Mouse (Mus musculus): Measurements from ENCODE around the gene Hist1h1e. TPM values are rescaled to one million over a fixed set of nuclear protein-coding genes. Genes with fewer than 3 reads are reported as not detected.
"Not testable (repeated sequence)": the region's sequence is repeated elsewhere in the genome, so short reads cannot be mapped to it uniquely, and the experiment has no call there.

The Hist1h1e gene
- polyA plus RNA-seq, 1 experiment from 2014 or later: 12.8 TPM

DNA sequence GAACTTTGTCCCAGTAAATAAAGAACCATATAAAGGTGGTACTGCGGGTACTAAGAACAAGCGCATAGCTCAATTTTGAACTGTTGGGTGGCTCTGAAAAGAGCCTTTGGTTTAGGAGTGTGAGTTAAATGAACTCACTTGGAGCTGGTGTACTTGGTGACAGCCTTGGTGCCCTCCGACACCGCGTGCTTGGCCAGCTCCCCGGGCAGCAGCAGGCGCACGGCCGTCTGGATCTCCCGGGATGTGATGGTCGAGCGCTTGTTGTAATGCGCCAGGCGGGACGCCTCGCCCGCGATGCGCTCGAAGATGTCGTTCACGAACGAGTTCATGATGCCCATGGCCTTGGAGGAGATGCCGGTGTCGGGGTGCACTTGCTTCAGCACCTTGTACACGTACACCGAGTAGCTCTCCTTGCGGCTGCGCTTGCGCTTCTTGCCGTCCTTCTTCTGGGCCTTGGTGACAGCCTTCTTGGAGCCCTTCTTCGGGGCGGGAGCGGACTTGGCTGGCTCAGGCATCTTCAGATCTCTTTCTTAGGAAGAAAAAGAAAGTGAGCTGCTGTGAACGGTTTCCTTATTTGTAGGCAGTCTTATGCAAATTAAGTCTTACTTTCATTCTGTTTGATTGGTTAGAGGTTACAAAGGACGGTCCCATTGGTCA, 36.8 kb downstream of the Hist1h1e start:
- not testable (repeated sequence) for H3K36me3 ChIP-seq (ENCODE audit: control insufficient read depth, insufficient read depth, low read length); H3K9me3 ChIP-seq (ENCODE audit: control insufficient read depth, low read length); H3K27me3 ChIP-seq (replicated peaks; ENCODE audit: control insufficient read depth, insufficient read depth, low read length)
- under 1% methylated on average over 10 of the region's 36 CpGs for WGBS
- Histone ChIP-seq H3K9ac (ENCODE audit: low read depth, low read length) (peak overlapping the region; percentile 77), H3K4me1 (ENCODE audit: control insufficient read depth, insufficient read depth, low read length) (peaks cover 27% of the 10 kb centered on the region; the same call in 1 of the 2 replicates), H3K4me3 (ENCODE audit: low read depth, low read length) (peak overlapping the region; percentile 45), H3K4me2 (ENCODE audit: low read depth, low read length) (peak overlapping the region; percentile 65), H3K27ac (replicated peaks; ENCODE audit: low read depth, low read length) (peak overlapping the region; percentile 96)
- DNase-seq (ENCODE audit: low spot score): peak; percentile 97
- peak; percentile 89 for ATAC-seq (ENCODE audit: low read depth)

DNA sequence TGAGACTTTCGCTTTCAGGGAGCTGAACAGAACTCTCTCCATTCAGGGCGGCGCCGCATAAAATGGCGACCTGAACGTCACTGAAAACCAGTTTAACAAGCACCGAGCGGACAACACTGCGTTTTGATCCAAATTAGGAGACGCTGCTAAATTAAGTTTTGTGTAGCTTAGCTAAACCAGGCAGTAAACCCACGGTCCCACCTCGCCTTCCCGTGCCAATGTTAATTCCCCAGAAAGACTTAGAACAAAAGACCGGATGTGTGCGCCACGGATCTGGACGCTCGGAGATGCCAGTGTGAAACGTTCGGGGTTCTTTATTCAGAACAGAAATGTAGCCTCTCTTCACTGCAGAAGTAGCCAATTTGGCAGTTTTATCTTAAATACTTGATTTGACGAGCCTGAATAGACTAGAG, 37.3 kb downstream of the Hist1h1e start:
- DNase-seq (ENCODE audit: low spot score) (peak; percentile 86), ATAC-seq (ENCODE audit: low read depth) (no peak)
- WGBS: under 1% methylated on average over 21 of the region's 21 CpGs
- Histone ChIP-seq H3K36me3 (ENCODE audit: control insufficient read depth, insufficient read depth, low read length) (no peaks in the 10 kb centered on the region), H3K9me3 (ENCODE audit: control insufficient read depth, low read length) (no peaks in the 10 kb centered on the region), H3K9ac (ENCODE audit: low read depth, low read length) (peak overlapping the region; percentile 77), H3K27ac (replicated peaks; ENCODE audit: low read depth, low read length) (peak overlapping the region; percentile 96), H3K4me2 (ENCODE audit: low read depth, low read length) (peak overlapping the region; percentile 65), H3K4me3 (ENCODE audit: low read depth, low read length) (peak overlapping the region; percentile 45), H3K27me3 (replicated peaks; ENCODE audit: control insufficient read depth, insufficient read depth, low read length) (no peaks in the 10 kb centered on the region), H3K4me1 (ENCODE audit: control insufficient read depth, insufficient read depth, low read length) (peaks cover 27% of the 10 kb centered on the region; the same call in 1 of the 2 replicates)

DNA sequence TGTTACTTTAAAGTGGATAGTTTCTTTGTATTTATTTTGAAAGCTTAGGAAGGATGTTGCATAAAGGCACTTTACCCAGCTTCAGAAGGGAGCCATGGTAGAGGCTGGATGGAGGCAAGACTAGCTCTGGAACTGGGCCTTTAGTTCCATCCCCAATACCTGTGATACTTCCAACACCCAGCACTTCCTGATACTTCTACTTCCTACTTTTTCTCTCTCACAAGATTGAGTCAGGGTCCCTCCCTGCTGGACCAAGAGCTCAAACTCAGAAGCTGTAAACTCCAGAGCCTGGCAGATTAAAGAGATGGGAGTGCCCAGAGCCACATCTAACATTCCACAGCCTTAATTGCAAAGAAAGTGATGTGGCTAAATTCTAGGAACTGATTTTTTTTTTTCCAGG, 38.0 kb downstream of the Hist1h1e start:
- H3K4me2 ChIP-seq (ENCODE audit: low read depth, low read length): peak overlapping the region; percentile 65
- peak overlapping the region; percentile 96 for H3K27ac ChIP-seq (replicated peaks; ENCODE audit: low read depth, low read length)
- no peaks in the 10 kb centered on the region for H3K36me3 ChIP-seq (ENCODE audit: control insufficient read depth, insufficient read depth, low read length)
- H3K27me3 ChIP-seq (replicated peaks; ENCODE audit: control insufficient read depth, insufficient read depth, low read length): no peaks in the 10 kb centered on the region
- DNase-seq (ENCODE audit: low spot score) (peak; percentile 34), ATAC-seq (ENCODE audit: low read depth) (no peak)
- peak overlapping the region; percentile 77 for H3K9ac ChIP-seq (ENCODE audit: low read depth, low read length)
- H3K4me3 ChIP-seq (ENCODE audit: low read depth, low read length): peak overlapping the region; percentile 45
- peaks cover 27% of the 10 kb centered on the region; the same call in 1 of the 2 replicates for H3K4me1 ChIP-seq (ENCODE audit: control insufficient read depth, insufficient read depth, low read length)
- H3K9me3 ChIP-seq (ENCODE audit: control insufficient read depth, low read length): no peaks in the 10 kb centered on the region

DNA sequence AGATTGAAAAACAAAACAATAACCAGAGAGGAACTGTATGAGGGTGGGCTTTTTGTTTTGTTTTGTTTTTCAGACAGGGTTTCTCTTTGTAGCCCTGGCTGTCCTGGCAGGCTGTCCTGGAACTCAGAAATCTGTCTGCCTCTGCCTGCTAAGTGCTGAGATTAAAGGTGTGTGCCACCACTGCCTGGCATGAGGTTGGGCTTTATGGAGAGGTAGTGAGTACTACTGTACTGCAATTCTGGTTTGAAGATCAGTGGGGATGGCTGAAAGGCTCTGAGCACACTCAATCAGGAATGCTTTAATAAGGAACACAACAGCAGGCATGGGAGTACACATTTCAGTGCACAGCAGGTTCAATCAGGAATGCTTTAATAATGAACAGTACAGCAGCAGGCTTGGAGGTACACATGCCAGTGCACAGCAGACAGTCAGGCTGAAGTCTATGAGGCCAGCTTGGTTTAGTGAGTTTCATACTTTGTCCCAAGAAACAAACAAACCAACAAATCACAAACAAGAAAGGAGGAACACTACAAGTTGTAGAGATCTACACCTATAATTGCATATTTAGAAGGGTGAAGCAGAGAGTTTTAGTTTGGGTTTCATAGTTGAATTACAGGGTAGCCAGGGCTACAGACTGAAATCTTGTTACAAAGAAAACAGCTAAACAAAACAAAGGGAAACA, 38.8 kb downstream of the Hist1h1e start:
- Histone ChIP-seq H3K4me3 (ENCODE audit: low read depth, low read length) (no peak overlapping the region), H3K9me3 (ENCODE audit: control insufficient read depth, low read length) (no peaks in the 10 kb centered on the region), H3K4me2 (ENCODE audit: low read depth, low read length) (peak overlapping the region; percentile 83; the same call in 1 of the 2 replicates), H3K9ac (ENCODE audit: low read depth, low read length) (peak overlapping the region; percentile 8; the same call in 1 of the 2 replicates), H3K4me1 (ENCODE audit: control insufficient read depth, insufficient read depth, low read length) (peaks cover 27% of the 10 kb centered on the region; the same call in 1 of the 2 replicates), H3K27me3 (replicated peaks; ENCODE audit: control insufficient read depth, insufficient read depth, low read length) (no peaks in the 10 kb centered on the region), H3K27ac (replicated peaks; ENCODE audit: low read depth, low read length) (peak overlapping the region; percentile 96), H3K36me3 (ENCODE audit: control insufficient read depth, insufficient read depth, low read length) (no peaks in the 10 kb centered on the region)
- ATAC-seq (ENCODE audit: low read depth) (no peak), DNase-seq (ENCODE audit: low spot score) (no peak)

DNA sequence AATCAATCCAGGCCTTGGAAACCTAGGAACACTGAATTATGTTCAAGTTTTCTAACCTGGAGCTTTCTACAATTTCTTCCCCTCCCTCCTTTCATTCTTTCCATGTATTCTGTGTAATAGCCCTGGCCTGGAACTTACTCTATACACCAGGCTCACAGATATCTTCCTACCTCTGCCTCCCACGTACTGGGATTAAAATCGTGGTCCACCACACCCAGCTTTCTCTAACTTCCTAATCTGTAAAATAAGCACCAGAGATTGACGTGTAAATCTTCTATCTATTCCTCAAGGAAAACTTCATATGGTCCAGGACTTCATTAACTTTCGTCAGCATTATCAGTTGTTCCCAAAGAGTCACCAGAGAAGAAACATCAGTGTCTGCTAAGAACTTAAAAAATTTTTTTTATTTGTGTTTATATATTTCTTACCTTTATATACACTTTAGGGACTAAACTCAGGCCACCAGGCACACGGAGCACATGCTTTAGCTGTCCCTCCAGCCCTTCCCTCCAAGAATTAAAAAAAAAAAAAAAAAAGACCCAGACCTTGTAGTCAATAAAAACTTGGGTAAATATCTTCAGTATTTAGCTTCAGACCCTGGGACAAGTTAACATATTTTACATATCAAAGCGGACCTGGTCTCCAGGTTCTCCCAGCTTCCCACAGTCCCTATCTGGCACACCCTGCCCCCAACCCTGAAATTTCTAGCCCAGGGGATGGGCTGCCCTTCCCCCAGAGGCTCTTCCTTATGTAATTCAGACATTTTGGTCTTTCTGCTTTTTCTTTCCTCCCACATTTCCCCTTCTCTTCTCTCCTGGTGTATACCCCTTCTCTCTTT, 39.9 kb downstream of the Hist1h1e start:
- Histone ChIP-seq H3K36me3 (ENCODE audit: control insufficient read depth, insufficient read depth, low read length) (no peaks in the 10 kb centered on the region), H3K4me1 (ENCODE audit: control insufficient read depth, insufficient read depth, low read length) (peaks cover 27% of the 10 kb centered on the region; the same call in 1 of the 2 replicates), H3K9me3 (ENCODE audit: control insufficient read depth, low read length) (no peaks in the 10 kb centered on the region), H3K27ac (replicated peaks; ENCODE audit: low read depth, low read length) (peak overlapping the region; percentile 96), H3K4me3 (ENCODE audit: low read depth, low read length) (peak overlapping the region; percentile 45), H3K4me2 (ENCODE audit: low read depth, low read length) (peak overlapping the region; percentile 83), H3K27me3 (replicated peaks; ENCODE audit: control insufficient read depth, insufficient read depth, low read length) (no peaks in the 10 kb centered on the region), H3K9ac (ENCODE audit: low read depth, low read length) (peak overlapping the region; percentile 76)
- no peak for ATAC-seq (ENCODE audit: low read depth)
- no peak for DNase-seq (ENCODE audit: low spot score)
- 4% methylated on average over 6 of the region's 6 CpGs for WGBS

DNA sequence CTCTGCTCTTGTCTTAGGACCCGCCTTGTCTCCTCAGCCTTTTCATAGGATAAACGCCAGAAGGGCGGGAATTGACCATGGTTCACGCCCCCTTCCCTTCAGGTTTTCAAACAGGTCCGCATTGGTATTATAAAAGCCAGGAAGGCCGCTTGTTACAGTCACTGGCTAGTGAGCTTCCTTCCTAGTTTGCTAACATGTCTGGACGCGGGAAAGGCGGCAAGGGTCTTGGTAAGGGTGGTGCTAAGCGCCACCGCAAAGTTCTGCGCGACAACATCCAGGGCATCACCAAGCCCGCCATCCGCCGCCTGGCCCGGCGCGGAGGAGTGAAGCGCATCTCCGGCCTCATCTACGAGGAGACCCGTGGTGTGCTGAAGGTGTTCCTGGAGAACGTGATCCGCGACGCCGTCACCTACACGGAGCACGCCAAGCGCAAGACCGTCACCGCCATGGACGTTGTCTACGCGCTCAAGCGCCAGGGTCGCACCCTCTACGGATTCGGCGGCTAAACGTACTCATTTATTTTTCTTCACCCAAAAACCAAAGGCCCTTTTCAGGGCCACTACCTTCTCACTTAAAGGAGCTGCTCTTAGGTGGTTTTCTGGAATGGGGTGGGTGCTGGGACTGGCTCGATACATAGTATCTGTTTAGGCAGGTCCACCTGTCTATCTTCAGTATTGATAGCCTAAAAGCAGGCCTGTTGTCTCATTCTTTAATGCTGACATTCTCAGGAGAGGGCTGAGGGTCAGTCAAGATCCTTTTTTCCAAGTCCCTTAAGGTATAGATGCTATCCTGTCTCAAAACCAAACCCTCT, 40.7 kb downstream of the Hist1h1e start, which contains the start of gene Hist1h4d:
Gene Hist1h4d (plus strand): TSS at position 191 of the 811 bp plus-strand sequence.
- H3K4me1 ChIP-seq (ENCODE audit: control insufficient read depth, insufficient read depth, low read length): peaks cover 31% of the 10 kb centered on the region
- DNase-seq (ENCODE audit: low spot score): peak; percentile 98
- WGBS: 0% methylated on average over 43 of the region's 43 CpGs

DNA sequence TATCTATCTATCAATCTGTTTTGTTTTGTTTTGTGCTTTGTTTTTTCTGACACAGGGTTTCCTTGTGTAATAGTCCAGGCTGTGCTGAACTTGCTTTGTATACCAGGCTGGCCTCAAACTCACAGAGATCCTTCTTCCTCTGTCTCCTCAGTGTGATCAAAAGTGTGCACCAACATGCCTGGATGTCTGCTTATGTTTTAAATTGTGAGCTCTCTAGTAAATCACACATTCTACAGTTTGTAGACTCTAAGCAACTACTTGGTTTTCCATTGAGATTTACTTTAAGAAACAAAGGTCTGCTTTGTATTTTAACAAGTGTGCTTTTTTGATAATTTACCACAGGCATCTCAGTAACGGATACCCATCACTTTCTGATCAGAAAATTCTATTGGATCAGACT, 44.5 kb downstream of the Hist1h1e start:
- ATAC-seq (ENCODE audit: low read depth): no peak
- no peak for DNase-seq (ENCODE audit: low spot score)
- WGBS: 81% methylated on average over 1 of the region's 1 CpGs

More for the DNA sequence above, 40.7 kb downstream of the Hist1h1e start, which contains the start of gene Hist1h4d:
- peak; percentile 90 for ATAC-seq (ENCODE audit: low read depth)
- Histone ChIP-seq H3K4me2 (ENCODE audit: low read depth, low read length) (peak within 1 kb of the TSS; percentile 83), H3K36me3 (ENCODE audit: control insufficient read depth, insufficient read depth, low read length) (no peaks in the 10 kb centered on the region), H3K9me3 (ENCODE audit: control insufficient read depth, low read length) (no peaks in the 10 kb centered on the region), H3K4me3 (ENCODE audit: low read depth, low read length) (peak within 1 kb of the TSS; percentile 45), H3K27me3 (replicated peaks; ENCODE audit: control insufficient read depth, insufficient read depth, low read length) (no peaks in the 10 kb centered on the region), H3K27ac (replicated peaks; ENCODE audit: low read depth, low read length) (peak within 1 kb of the TSS; percentile 96), H3K9ac (ENCODE audit: low read depth, low read length) (peak within 1 kb of the TSS; percentile 76)

More for the DNA sequence above, 44.5 kb downstream of the Hist1h1e start:
- Histone ChIP-seq H3K4me2 (ENCODE audit: low read depth, low read length) (no peak overlapping the region), H3K9ac (ENCODE audit: low read depth, low read length) (no peak overlapping the region), H3K9me3 (ENCODE audit: control insufficient read depth, low read length) (no peaks in the 10 kb centered on the region), H3K36me3 (ENCODE audit: control insufficient read depth, insufficient read depth, low read length) (no peaks in the 10 kb centered on the region), H3K4me3 (ENCODE audit: low read depth, low read length) (no peak overlapping the region), H3K4me1 (ENCODE audit: control insufficient read depth, insufficient read depth, low read length) (peaks cover 17% of the 10 kb centered on the region), H3K27ac (replicated peaks; ENCODE audit: low read depth, low read length) (no peak overlapping the region), H3K27me3 (replicated peaks; ENCODE audit: control insufficient read depth, insufficient read depth, low read length) (no peaks in the 10 kb centered on the region)

Data from embryonic facial prominence, embryonic 14.5 days (tissue).